In the genomic region with DNA sequence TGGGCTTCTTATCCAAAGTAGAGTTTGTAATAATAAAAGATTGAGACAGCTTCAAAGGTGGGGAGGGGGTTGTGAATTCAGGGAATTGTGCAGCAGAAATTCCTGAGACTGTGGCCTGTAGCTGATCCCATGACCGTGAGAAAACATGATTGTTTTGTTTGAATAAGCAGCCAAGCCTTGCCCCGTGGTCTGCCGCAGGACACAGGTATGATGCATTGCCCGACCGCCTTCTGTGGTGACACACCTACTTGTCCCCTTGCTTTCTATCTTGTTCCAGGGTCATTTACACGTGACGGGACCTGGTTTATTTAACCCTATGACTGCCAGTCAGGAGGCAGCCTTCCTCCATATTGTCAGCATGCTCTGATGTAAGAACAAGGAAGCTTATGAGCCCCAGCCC, we compare ENCODE assay signal across 20 mouse cellular contexts.
A peak's percentile ranks its signal among the peaks of the same experiment; 100 is the strongest.
DNase-seq lines count a peak whose midpoint lies in the region; ATAC-seq and TF ChIP-seq lines count a peak whose summit lies in the region.
"Had no signal": no experiment of that assay in that cellular context is flagged by ENCODE, and none has a peak within 500 bp of the region (broad histone marks: within the 10 kb centered on the region; RNA-seq: fewer than 3 reads in every experiment).

No protein-coding gene starts in this region.

- TF ChIP-seq CTCF in intestine, postnatal 0 days (IDR thresholded peaks at IDR 0.05; ENCODE audit: low read depth), result no peak

- WGBS in intestine, embryonic 14.5 days, result 58% methylated on average over 7 of the region's 7 CpGs
- 22% methylated on average over 7 of the region's 7 CpGs for WGBS in intestine, postnatal 0 days
- 55% methylated on average over 7 of the region's 7 CpGs for WGBS in intestine, embryonic 16.5 days
- WGBS in stomach, embryonic 16.5 days, result 34% methylated on average over 7 of the region's 7 CpGs

- no peak for DNase-seq in intestine, embryonic 14.5 days (ENCODE audit: low spot score)
- DNase-seq in 3134 (ENCODE audit: extremely low read depth, insufficient read length, low spot score), result peak; percentile 32
- DNase-seq in T-cell, adult 2 months (ENCODE audit: low spot score), result no peak
- DNase-seq in testis, postnatal 10 days (ENCODE audit: low spot score), result no peak
- no peak for DNase-seq in layer of hippocampus, postnatal 10 days (ENCODE audit: low spot score in 2 of 2)
- DNase-seq: adrenal gland, adult 8-10 months; adrenal gland, postnatal 36 days; cerebellum, adult 8-10 months; gastrocnemius, postnatal 14 days; heart, adult 2 months; heart, postnatal 14 days had no signal

- H3K9ac ChIP-seq in intestine, embryonic 14.5 days (ENCODE audit: low read length), result no peak overlapping the region
- no peak overlapping the region for H3K9ac ChIP-seq in intestine, postnatal 0 days (ENCODE audit: low read depth, low read length)
- no peak overlapping the region for H3K9ac ChIP-seq in intestine, embryonic 16.5 days (ENCODE audit: low read depth, low read length)
- no peak overlapping the region for H3K9ac ChIP-seq in stomach, embryonic 16.5 days (ENCODE audit: low read length)
- H3K9ac ChIP-seq: embryonic facial prominence, embryonic 12.5 days; forebrain, embryonic 12.5 days; heart, embryonic 15.5 days; hindbrain, embryonic 13.5 days had no signal

- H3K27me3 ChIP-seq in intestine, embryonic 14.5 days (replicated peaks; ENCODE audit: control insufficient read depth, insufficient read depth, low read length), result no peaks in the 10 kb centered on the region
- no peaks in the 10 kb centered on the region for H3K27me3 ChIP-seq in intestine, postnatal 0 days (replicated peaks; ENCODE audit: control insufficient read depth, insufficient read depth, low read length)
- H3K27me3 ChIP-seq in intestine, embryonic 16.5 days (replicated peaks; ENCODE audit: control insufficient read depth, insufficient read depth, low read length), result no peaks in the 10 kb centered on the region
- no peaks in the 10 kb centered on the region for H3K27me3 ChIP-seq in stomach, embryonic 16.5 days (ENCODE audit: control insufficient read depth, insufficient read depth, low read length)
- H3K27me3 ChIP-seq: embryonic facial prominence, embryonic 12.5 days; forebrain, embryonic 12.5 days; heart, embryonic 15.5 days; hindbrain, embryonic 13.5 days had no signal

- H3K9me3 ChIP-seq in intestine, embryonic 14.5 days (ENCODE audit: control insufficient read depth, low read length), result no peaks in the 10 kb centered on the region
- no peaks in the 10 kb centered on the region for H3K9me3 ChIP-seq in intestine, postnatal 0 days (ENCODE audit: control insufficient read depth)
- H3K9me3 ChIP-seq in intestine, embryonic 16.5 days (ENCODE audit: control insufficient read depth, low read length), result no peaks in the 10 kb centered on the region
- H3K9me3 ChIP-seq in stomach, embryonic 16.5 days (replicated peaks; ENCODE audit: control insufficient read depth, low read length), result no peaks in the 10 kb centered on the region
- H3K9me3 ChIP-seq: embryonic facial prominence, embryonic 12.5 days; forebrain, embryonic 12.5 days; heart, embryonic 15.5 days; hindbrain, embryonic 13.5 days had no signal

- ATAC-seq in intestine, embryonic 14.5 days (replicated peaks; ENCODE audit: low FRiP score, low TSS enrichment, low read depth), result peak; percentile 75
- no peak for ATAC-seq in intestine, postnatal 0 days
- ATAC-seq in intestine, embryonic 16.5 days, result peak; percentile 14; the same call in 1 of the 2 replicates
- ATAC-seq in stomach, embryonic 16.5 days (ENCODE audit: insufficient read depth, low FRiP score), result peak; percentile 56; the same call in 1 of the 2 replicates
- ATAC-seq: forebrain, embryonic 16.5 days had no signal

- no peak overlapping the region for H3K27ac ChIP-seq in intestine, embryonic 14.5 days (ENCODE audit: low read depth)
- H3K27ac ChIP-seq in intestine, postnatal 0 days (ENCODE audit: low read depth, low read length), result no peak overlapping the region
- H3K27ac ChIP-seq in intestine, embryonic 16.5 days (ENCODE audit: low read length), result no peak overlapping the region
- peak overlapping the region; percentile 60 for H3K27ac ChIP-seq in stomach, embryonic 16.5 days (ENCODE audit: low read length)
- H3K27ac ChIP-seq: embryonic facial prominence, embryonic 12.5 days; forebrain, embryonic 12.5 days; heart, adult 2 months; heart, embryonic 15.5 days; hindbrain, embryonic 13.5 days had no signal

- H3K4me3 ChIP-seq in intestine, embryonic 14.5 days (ENCODE audit: low read depth, low read length), result no peak overlapping the region
- no peak overlapping the region for H3K4me3 ChIP-seq in intestine, postnatal 0 days (ENCODE audit: low read depth, low read length)
- H3K4me3 ChIP-seq in intestine, embryonic 16.5 days (ENCODE audit: low read length), result no peak overlapping the region
- H3K4me3 ChIP-seq in stomach, embryonic 16.5 days (replicated peaks; ENCODE audit: low read length), result no peak overlapping the region
- H3K4me3 ChIP-seq: embryonic facial prominence, embryonic 12.5 days; forebrain, embryonic 12.5 days; heart, adult 2 months; heart, embryonic 15.5 days; hindbrain, embryonic 13.5 days had no signal

- H3K4me1 ChIP-seq in intestine, embryonic 14.5 days (replicated peaks; ENCODE audit: control insufficient read depth, insufficient read depth, low read length), result peaks cover 6% of the 10 kb centered on the region; the same call in 1 of the 2 replicates
- 0 out of 2 replicates have a peak, but pooled peaks cover 2% of the 10 kb centered on the region for H3K4me1 ChIP-seq in intestine, postnatal 0 days (replicated peaks; ENCODE audit: control insufficient read depth, insufficient read depth, low read length)
- H3K4me1 ChIP-seq in intestine, embryonic 16.5 days (ENCODE audit: control insufficient read depth, insufficient read depth, low read length), result peaks cover 9% of the 10 kb centered on the region; the same call in 1 of the 2 replicates
- H3K4me1 ChIP-seq in stomach, embryonic 16.5 days (ENCODE audit: control insufficient read depth, insufficient read depth, low read length), result peaks cover 8% of the 10 kb centered on the region; the same call in 1 of the 2 replicates
- H3K4me1 ChIP-seq: embryonic facial prominence, embryonic 12.5 days; forebrain, embryonic 12.5 days; hindbrain, embryonic 13.5 days had no signal

- peaks cover 73% of the 10 kb centered on the region for H3K36me3 ChIP-seq in intestine, embryonic 14.5 days (ENCODE audit: control insufficient read depth, insufficient read depth, low read length)
- H3K36me3 ChIP-seq in intestine, postnatal 0 days (ENCODE audit: control insufficient read depth, insufficient read depth), result peaks cover 80% of the 10 kb centered on the region
- H3K36me3 ChIP-seq in intestine, embryonic 16.5 days (ENCODE audit: control insufficient read depth, insufficient read depth, low read length), result peaks cover 8% of the 10 kb centered on the region
- no peaks in the 10 kb centered on the region for H3K36me3 ChIP-seq in stomach, embryonic 16.5 days (ENCODE audit: control insufficient read depth, insufficient read depth, low read length)

- H3K4me2 ChIP-seq in intestine, embryonic 14.5 days (ENCODE audit: low read length), result no peak overlapping the region
- no peak overlapping the region for H3K4me2 ChIP-seq in intestine, postnatal 0 days (replicated peaks; ENCODE audit: low read depth)
- H3K4me2 ChIP-seq in intestine, embryonic 16.5 days (ENCODE audit: low read depth, low read length), result no peak overlapping the region
- no peak overlapping the region for H3K4me2 ChIP-seq in stomach, embryonic 16.5 days (ENCODE audit: low read depth, low read length)
- H3K4me2 ChIP-seq: embryonic facial prominence, embryonic 12.5 days; forebrain, embryonic 12.5 days; heart, embryonic 11.5 days; heart, embryonic 15.5 days; hindbrain, embryonic 13.5 days had no signal
